Mouse (Mus musculus): ENCODE data around the gene Apbb2. TPM values are rescaled to one million over a fixed set of nuclear protein-coding genes. Genes with fewer than 3 reads are reported as not detected.
A peak's percentile ranks its signal among the peaks of the same experiment; 100 is the strongest.

Gene Apbb2
- polyA plus RNA-seq, 1 experiment: 47.9 TPM

GRCm38 (mm10) chr5:66613725-66614124 lies 4.9 kb downstream of the Apbb2 start:
- DNase-seq (ENCODE audit: low read depth): no peak

GRCm38 (mm10) chr5:66612964-66613363 lies 5.6 kb downstream of the Apbb2 start:
- TF ChIP-seq CTCF (IDR thresholded peaks at IDR 0.05; ENCODE audit: borderline replicate concordance, extremely low read depth, insufficient read depth, insufficient read length) (no peak), POLR2A (IDR thresholded peaks at IDR 0.05; ENCODE audit: borderline replicate concordance, extremely low read depth, insufficient read depth, insufficient read length, poor library complexity, severe bottlenecking) (no peak)
- no peak for DNase-seq (ENCODE audit: low read depth)

More at GRCm38 (mm10) chr5:66613725-66614124, 4.9 kb downstream of the Apbb2 start:
- TF ChIP-seq CTCF (IDR thresholded peaks at IDR 0.05; ENCODE audit: borderline replicate concordance, extremely low read depth, insufficient read depth, insufficient read length) (no peak), POLR2A (IDR thresholded peaks at IDR 0.05; ENCODE audit: borderline replicate concordance, extremely low read depth, insufficient read depth, insufficient read length, poor library complexity, severe bottlenecking) (no peak)

GRCm38 (mm10) chr5:66611851-66612250 lies 6.7 kb downstream of the Apbb2 start:
- no peak for DNase-seq (ENCODE audit: low read depth)
- no peak for TF ChIP-seq CTCF (IDR thresholded peaks at IDR 0.05; ENCODE audit: borderline replicate concordance, extremely low read depth, insufficient read depth, insufficient read length)
- no peak for TF ChIP-seq POLR2A (IDR thresholded peaks at IDR 0.05; ENCODE audit: borderline replicate concordance, extremely low read depth, insufficient read depth, insufficient read length, poor library complexity, severe bottlenecking)

GRCm38 (mm10) chr5:66611361-66611760 lies 7.2 kb downstream of the Apbb2 start:
- TF ChIP-seq CTCF (IDR thresholded peaks at IDR 0.05; ENCODE audit: borderline replicate concordance, extremely low read depth, insufficient read depth, insufficient read length) (no peak), POLR2A (IDR thresholded peaks at IDR 0.05; ENCODE audit: borderline replicate concordance, extremely low read depth, insufficient read depth, insufficient read length, poor library complexity, severe bottlenecking) (no peak)
- no peak for DNase-seq (ENCODE audit: low read depth)

GRCm38 (mm10) chr5:66610270-66610669 lies 8.3 kb downstream of the Apbb2 start:
- no peak for TF ChIP-seq CTCF (IDR thresholded peaks at IDR 0.05; ENCODE audit: borderline replicate concordance, extremely low read depth, insufficient read depth, insufficient read length)
- no peak for TF ChIP-seq POLR2A (IDR thresholded peaks at IDR 0.05; ENCODE audit: borderline replicate concordance, extremely low read depth, insufficient read depth, insufficient read length, poor library complexity, severe bottlenecking)
- DNase-seq (ENCODE audit: low read depth): no peak

GRCm38 (mm10) chr5:66609306-66609705 lies 9.3 kb downstream of the Apbb2 start:
- DNase-seq (ENCODE audit: low read depth): peak; percentile 25
- TF ChIP-seq POLR2A (IDR thresholded peaks at IDR 0.05; ENCODE audit: borderline replicate concordance, extremely low read depth, insufficient read depth, insufficient read length, poor library complexity, severe bottlenecking) (no peak), CTCF (IDR thresholded peaks at IDR 0.05; ENCODE audit: borderline replicate concordance, extremely low read depth, insufficient read depth, insufficient read length) (no peak)

- DNase-seq (ENCODE audit: low read depth): no peak
- no peak for TF ChIP-seq CTCF (IDR thresholded peaks at IDR 0.05; ENCODE audit: borderline replicate concordance, extremely low read depth, insufficient read depth, insufficient read length)
- TF ChIP-seq POLR2A (IDR thresholded peaks at IDR 0.05; ENCODE audit: borderline replicate concordance, extremely low read depth, insufficient read depth, insufficient read length, poor library complexity, severe bottlenecking): no peak
Observed at GRCm38 (mm10) chr5:66607801-66608200, 10.8 kb downstream of the Apbb2 start.

- TF ChIP-seq CTCF (IDR thresholded peaks at IDR 0.05; ENCODE audit: borderline replicate concordance, extremely low read depth, insufficient read depth, insufficient read length): no peak
- no peak for TF ChIP-seq POLR2A (IDR thresholded peaks at IDR 0.05; ENCODE audit: borderline replicate concordance, extremely low read depth, insufficient read depth, insufficient read length, poor library complexity, severe bottlenecking)
- no peak for DNase-seq (ENCODE audit: low read depth)
Observed at GRCm38 (mm10) chr5:66607201-66607600, 11.4 kb downstream of the Apbb2 start.

GRCm38 (mm10) chr5:66605636-66606035 lies 12.9 kb downstream of the Apbb2 start:
- no peak for DNase-seq (ENCODE audit: low read depth)
- no peak for TF ChIP-seq CTCF (IDR thresholded peaks at IDR 0.05; ENCODE audit: borderline replicate concordance, extremely low read depth, insufficient read depth, insufficient read length)

GRCm38 (mm10) chr5:66604423-66604822 lies 14.2 kb downstream of the Apbb2 start:
- DNase-seq (ENCODE audit: low read depth): no peak
- TF ChIP-seq CTCF (IDR thresholded peaks at IDR 0.05; ENCODE audit: borderline replicate concordance, extremely low read depth, insufficient read depth, insufficient read length) (no peak), POLR2A (IDR thresholded peaks at IDR 0.05; ENCODE audit: borderline replicate concordance, extremely low read depth, insufficient read depth, insufficient read length, poor library complexity, severe bottlenecking) (no peak)

- DNase-seq (ENCODE audit: low read depth): no peak
- TF ChIP-seq CTCF (IDR thresholded peaks at IDR 0.05; ENCODE audit: borderline replicate concordance, extremely low read depth, insufficient read depth, insufficient read length) (no peak), POLR2A (IDR thresholded peaks at IDR 0.05; ENCODE audit: borderline replicate concordance, extremely low read depth, insufficient read depth, insufficient read length, poor library complexity, severe bottlenecking) (no peak)
Observed at GRCm38 (mm10) chr5:66603746-66604145, 14.8 kb downstream of the Apbb2 start.

GRCm38 (mm10) chr5:66603223-66603622 lies 15.4 kb downstream of the Apbb2 start:
- no peak for DNase-seq (ENCODE audit: low read depth)
- TF ChIP-seq CTCF (IDR thresholded peaks at IDR 0.05; ENCODE audit: borderline replicate concordance, extremely low read depth, insufficient read depth, insufficient read length) (no peak), POLR2A (IDR thresholded peaks at IDR 0.05; ENCODE audit: borderline replicate concordance, extremely low read depth, insufficient read depth, insufficient read length, poor library complexity, severe bottlenecking) (no peak)
